Mouse (Mus musculus): ENCODE measurements at regions not wholly inside any gene's neighbourhood (a gene's known extent, or its start where the extent isn't known, plus 50 kb on each side); places are given as distances from the start of the nearest gene placed in this dataset.

DNA sequence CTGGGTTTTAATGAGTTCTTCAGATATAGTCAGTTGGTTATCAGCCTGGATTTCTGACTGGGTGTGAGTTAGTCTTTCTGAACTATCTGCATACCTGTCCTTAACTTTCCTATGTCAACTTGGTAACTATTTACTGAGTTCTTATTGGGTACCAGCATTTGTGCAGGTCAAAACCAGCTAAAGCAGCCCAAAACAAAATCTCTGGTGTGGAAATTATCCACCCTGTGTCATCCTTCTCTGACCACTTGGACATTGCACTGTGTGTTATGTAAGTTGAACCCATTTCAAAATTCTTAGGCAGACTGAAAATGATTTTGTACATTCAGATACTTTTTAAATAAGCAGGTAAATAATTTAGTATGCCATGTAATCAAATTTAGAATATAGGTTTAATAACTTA lies 232.7 kb downstream of the Lmo4 start:
- TF ChIP-seq EP300 (IDR thresholded peaks at IDR 0.05; ENCODE audit: low read depth) (no peak), CTCF (IDR thresholded peaks at IDR 0.05; ENCODE audit: low read depth) (no peak)

All from liver, postnatal 0 days (tissue).